Mouse (Mus musculus) heart, embryonic 16.5 days (tissue): ENCODE results near the gene Rassf3. TPM values are rescaled to one million over a fixed set of nuclear protein-coding genes. Genes with fewer than 3 reads are reported as not detected.

Source experiments
- ATAC-seq: fragments of 200-750 bp; cut with Nextera tagmentation; replicated peaks from 2 replicates; pipeline ENCODE4 v1.8.0; 2017; ENCODE audit warnings: moderate number of reproducible peaks; ENCODE audit not compliant: insufficient read depth, low FRiP score; ENCODE audit errors: extremely low read depth
- H3K27ac ChIP-seq: fragments of 300-500 bp; sonication (generic); 2 replicates; pipeline ENCODE4 v1.5.1; 2014; ENCODE audit warnings: mild to moderate bottlenecking, low read length, control low read depth, moderate library complexity
- H3K27me3 ChIP-seq: fragments of 300-500 bp; sonication (generic); 2 replicates; pipeline ENCODE4 v1.6.1; 2014; ENCODE audit warnings: low read length, mixed read lengths; ENCODE audit not compliant: control insufficient read depth, insufficient read depth
- H3K36me3 ChIP-seq: fragments of 300-500 bp; sonication (generic); 2 replicates; pipeline ENCODE4 v1.6.1; 2014; ENCODE audit not compliant: control insufficient read depth, insufficient read depth
- H3K4me1 ChIP-seq: fragments of 300-500 bp; sonication (generic); 2 replicates; pipeline ENCODE4 v1.6.1; 2014; ENCODE audit warnings: low read length, mixed read lengths; ENCODE audit not compliant: control insufficient read depth, insufficient read depth
- H3K4me2 ChIP-seq: fragments of 300-500 bp; sonication (generic); 2 replicates; pipeline ENCODE4 v1.6.1; 2014; ENCODE audit warnings: low read depth, mild to moderate bottlenecking, control low read depth, low read length
- H3K4me3 ChIP-seq: fragments of 300-500 bp; sonication (generic); 2 replicates; pipeline ENCODE4 v1.5.1; 2014; ENCODE audit warnings: mild to moderate bottlenecking, control low read depth, low read length
- H3K9ac ChIP-seq: fragments of 300-500 bp; sonication (generic); 2 replicates; pipeline ENCODE4 v1.6.1; 2014; ENCODE audit warnings: low read length, control low read depth
- H3K9me3 ChIP-seq: fragments of 300-500 bp; sonication (generic); replicated peaks from 2 replicates; pipeline ENCODE4 v1.6.1; 2016; ENCODE audit warnings: low read length; ENCODE audit not compliant: control insufficient read depth
- WGBS: fragments of 180-500 bp; shearing (Covaris S2); extraction: QIAGEN DNeasy Blood & Tissue Kit; methylation state at CpG from one replicate; pipeline ENCODE4 v1.1.7; 2014; 5-methylcytosine and 5-hydroxymethylcytosine counted together
- polyA plus RNA-seq: library from polyadenylated mRNA; unstranded; fragments of >200 nt; fragmentation: Nextera tagmentation; extraction: Ambion mirVana; gene quantifications from 2 replicates; pipeline ENCODE4 v1.2.1, GENCODE M21; 2015

The Rassf3 gene
- polyA plus RNA-seq, 1 experiment from 2014 or later = 24.1 TPM

GRCm38 (mm10) chr10:121469625-121470024 is 6.5 kb downstream of the Rassf3 start:
- H3K9me3 ChIP-seq = no peaks in the 10 kb centered on the region
- H3K4me2 ChIP-seq = no peak overlapping the region
- H3K36me3 ChIP-seq = no peaks in the 10 kb centered on the region
- H3K9ac ChIP-seq = peak overlapping the region; percentile 20; the same call in 1 of the 2 replicates
- H3K4me3 ChIP-seq = no peak overlapping the region
- H3K4me1 ChIP-seq = peaks cover 59% of the 10 kb centered on the region
- WGBS = 47% methylated on average over 3 of the region's 3 CpGs
- H3K27me3 ChIP-seq = no peaks in the 10 kb centered on the region
- no peak for ATAC-seq
- no peak overlapping the region; the same call in 1 of the 2 replicates for H3K27ac ChIP-seq

- Histone ChIP-seq H3K4me1 (peaks cover 54% of the 10 kb centered on the region), H3K9ac (no peak overlapping the region), H3K4me2 (no peak overlapping the region), H3K9me3 (no peaks in the 10 kb centered on the region), H3K4me3 (no peak overlapping the region), H3K27me3 (no peaks in the 10 kb centered on the region), H3K36me3 (no peaks in the 10 kb centered on the region), H3K27ac (no peak overlapping the region)
- ATAC-seq = no peak
- 32% methylated on average over 5 of the region's 5 CpGs for WGBS
Observed at GRCm38 (mm10) chr10:121468985-121469384, 7.2 kb downstream of the Rassf3 start.

- Histone ChIP-seq H3K36me3 (no peaks in the 10 kb centered on the region), H3K4me3 (no peak overlapping the region), H3K9ac (no peak overlapping the region), H3K9me3 (no peaks in the 10 kb centered on the region), H3K4me2 (no peak overlapping the region), H3K27me3 (no peaks in the 10 kb centered on the region), H3K4me1 (peaks cover 47% of the 10 kb centered on the region), H3K27ac (no peak overlapping the region)
- ATAC-seq = no peak
- WGBS = 70% methylated on average over 5 of the region's 5 CpGs
Observed at GRCm38 (mm10) chr10:121468261-121468660, 7.9 kb downstream of the Rassf3 start.

- Histone ChIP-seq H3K9me3 (no peaks in the 10 kb centered on the region), H3K36me3 (no peaks in the 10 kb centered on the region), H3K27ac (no peak overlapping the region), H3K4me2 (no peak overlapping the region), H3K27me3 (no peaks in the 10 kb centered on the region), H3K4me3 (no peak overlapping the region), H3K9ac (no peak overlapping the region), H3K4me1 (peaks cover 43% of the 10 kb centered on the region)
- ATAC-seq = no peak
- 59% methylated on average over 8 of the region's 8 CpGs for WGBS
Observed at GRCm38 (mm10) chr10:121467792-121468191, 8.4 kb downstream of the Rassf3 start.

GRCm38 (mm10) chr10:121467016-121467415 is 9.1 kb downstream of the Rassf3 start:
- Histone ChIP-seq H3K27ac (no peak overlapping the region), H3K9ac (no peak overlapping the region), H3K27me3 (no peaks in the 10 kb centered on the region), H3K4me3 (no peak overlapping the region), H3K36me3 (no peaks in the 10 kb centered on the region), H3K4me1 (peaks cover 42% of the 10 kb centered on the region), H3K4me2 (no peak overlapping the region), H3K9me3 (no peaks in the 10 kb centered on the region)
- ATAC-seq = no peak
- WGBS = 80% methylated on average over 13 of the region's 13 CpGs

GRCm38 (mm10) chr10:121465033-121465432 is 11.1 kb downstream of the Rassf3 start:
- Histone ChIP-seq H3K9me3 (no peaks in the 10 kb centered on the region), H3K36me3 (no peaks in the 10 kb centered on the region), H3K9ac (no peak overlapping the region), H3K27ac (peak overlapping the region; percentile 46), H3K4me1 (peaks cover 40% of the 10 kb centered on the region), H3K4me2 (no peak overlapping the region), H3K4me3 (no peak overlapping the region), H3K27me3 (no peaks in the 10 kb centered on the region)
- ATAC-seq = no peak
- 52% methylated on average over 5 of the region's 5 CpGs for WGBS

GRCm38 (mm10) chr10:121462162-121462881 is 13.8 kb downstream of the Rassf3 start:
- Histone ChIP-seq H3K27ac (peak overlapping the region; percentile 57), H3K9me3 (no peaks in the 10 kb centered on the region), H3K9ac (peak overlapping the region; percentile 60; the same call in 1 of the 2 replicates), H3K4me1 (peaks cover 33% of the 10 kb centered on the region), H3K4me3 (peak overlapping the region; percentile 30; the same call in 1 of the 2 replicates), H3K4me2 (peak overlapping the region; percentile 58), H3K27me3 (no peaks in the 10 kb centered on the region), H3K36me3 (no peaks in the 10 kb centered on the region)
- no peak for ATAC-seq
- 60% methylated on average over 24 of the region's 24 CpGs for WGBS

GRCm38 (mm10) chr10:121461404-121462161 is 14.6 kb downstream of the Rassf3 start:
- peak overlapping the region; percentile 57 for H3K27ac ChIP-seq
- no peaks in the 10 kb centered on the region for H3K36me3 ChIP-seq
- no peaks in the 10 kb centered on the region for H3K9me3 ChIP-seq
- peak overlapping the region; percentile 58 for H3K4me2 ChIP-seq
- peaks cover 34% of the 10 kb centered on the region for H3K4me1 ChIP-seq
- peak overlapping the region; percentile 30 for H3K4me3 ChIP-seq
- ATAC-seq = peak; percentile 61
- peak overlapping the region; percentile 60 for H3K9ac ChIP-seq
- 14% methylated on average over 22 of the region's 22 CpGs for WGBS
- H3K27me3 ChIP-seq = no peaks in the 10 kb centered on the region
